Mouse (Mus musculus) lung, postnatal 0 days (tissue): Measurements from ENCODE around the gene Zfp949. TPM values are rescaled to one million over a fixed set of nuclear protein-coding genes. Genes with fewer than 3 reads are reported as not detected.
A peak's percentile ranks its signal among the peaks of the same experiment; 100 is the strongest.

Experiments used
- ATAC-seq: fragments of 200-750 bp; cut with Nextera tagmentation; 2 replicates; pipeline ENCODE4 v1.8.0; 2017; ENCODE audit warnings: moderate library complexity
- DNase-seq: peaks from one replicate; pipeline ENCODE4 v3.0.0-alpha.2; 2016; ENCODE audit warnings: low spot score
- H3K27ac ChIP-seq: fragments of 300-500 bp; sonication (generic); 2 replicates; pipeline ENCODE4 v1.5.1; 2014; ENCODE audit warnings: antibody characterized with exemption, mild to moderate bottlenecking, low read length, mixed read lengths
- H3K27me3 ChIP-seq: fragments of 300-500 bp; sonication (generic); replicated peaks from 2 replicates; pipeline ENCODE4 v1.6.1; 2014; ENCODE audit warnings: low read length, mixed read lengths; ENCODE audit not compliant: insufficient read depth
- H3K36me3 ChIP-seq: fragments of 300-500 bp; sonication (generic); 2 replicates; pipeline ENCODE4 v1.6.1; 2014; ENCODE audit warnings: low read length, mixed read lengths; ENCODE audit not compliant: insufficient read depth
- H3K4me1 ChIP-seq: fragments of 300-500 bp; sonication (generic); 2 replicates; pipeline ENCODE4 v1.6.1; 2014; ENCODE audit warnings: antibody characterized with exemption, low read depth, low read length, mixed read lengths; ENCODE audit not compliant: insufficient read depth
- H3K4me2 ChIP-seq: fragments of 300-500 bp; sonication (generic); replicated peaks from 2 replicates; pipeline ENCODE4 v1.6.1; 2014; ENCODE audit warnings: low read depth, mild to moderate bottlenecking, low read length, moderate library complexity, mixed read lengths
- H3K4me3 ChIP-seq: fragments of 300-500 bp; sonication (generic); 2 replicates; pipeline ENCODE4 v1.5.1; 2014; ENCODE audit warnings: low read depth, low read length
- H3K9ac ChIP-seq: fragments of 300-500 bp; sonication (generic); replicated peaks from 2 replicates; pipeline ENCODE4 v1.6.1; 2014; ENCODE audit warnings: low read depth, mild to moderate bottlenecking
- H3K9me3 ChIP-seq: fragments of 300-500 bp; sonication (generic); 2 replicates; pipeline ENCODE4 v1.6.1; 2016; ENCODE audit warnings: low read length, mixed read lengths
- CTCF ChIP-seq: IDR thresholded peaks from 2 replicates; pipeline ENCODE4 v1.5.1; 2016; ENCODE audit warnings: antibody characterized with exemption, mild to moderate bottlenecking
- EP300 ChIP-seq: IDR thresholded peaks from 2 replicates; pipeline ENCODE4 v1.6.1; 2016; ENCODE audit warnings: antibody characterized with exemption, mild to moderate bottlenecking, control low read depth
- WGBS: fragments of 180-500 bp; shearing (Covaris S2); extraction: QIAGEN DNeasy Blood & Tissue Kit; methylation state at CpG from one replicate; pipeline ENCODE4 v1.1.7; 2014; 5-methylcytosine and 5-hydroxymethylcytosine counted together
- polyA plus RNA-seq: library from polyadenylated mRNA; unstranded; fragments of >200 nt; fragmentation: Nextera tagmentation; extraction: Ambion mirVana; gene quantifications from 2 replicates; pipeline ENCODE4 v1.2.1, GENCODE M21; 2015

Gene Zfp949
- polyA plus RNA-seq, 1 experiment from 2014 or later: 11.5 TPM

- Histone ChIP-seq H3K9ac (no peak overlapping the region), H3K27me3 (no peaks in the 10 kb centered on the region), H3K4me3 (no peak overlapping the region), H3K4me1 (0 out of 2 replicates have a peak, but pooled peaks cover 4% of the 10 kb centered on the region), H3K9me3 (no peaks in the 10 kb centered on the region), H3K4me2 (no peak overlapping the region), H3K27ac (no peak overlapping the region), H3K36me3 (no peaks in the 10 kb centered on the region)
- ATAC-seq (no peak), DNase-seq (no peak)
- TF ChIP-seq CTCF: no peak
- TF ChIP-seq EP300: no peak
- 62% methylated on average over 3 of the region's 3 CpGs for WGBS
Observed at GRCm38 (mm10) chr9:88524796-88525195, 23.0 kb upstream of the Zfp949 start.

GRCm38 (mm10) chr9:88525341-88525740 lies 22.5 kb upstream of the Zfp949 start:
- Histone ChIP-seq H3K9me3 (no peaks in the 10 kb centered on the region), H3K4me2 (no peak overlapping the region), H3K4me3 (no peak overlapping the region), H3K4me1 (0 out of 2 replicates have a peak, but pooled peaks cover 4% of the 10 kb centered on the region), H3K9ac (no peak overlapping the region), H3K27ac (no peak overlapping the region), H3K36me3 (no peaks in the 10 kb centered on the region), H3K27me3 (no peaks in the 10 kb centered on the region)
- WGBS: 90% methylated on average over 6 of the region's 6 CpGs
- ATAC-seq (no peak), DNase-seq (no peak)
- TF ChIP-seq EP300: no peak
- TF ChIP-seq CTCF: no peak

- no peak for DNase-seq
- 82% methylated on average over 4 of the region's 4 CpGs for WGBS
- no peak for ATAC-seq
- no peak overlapping the region for H3K27ac ChIP-seq
- TF ChIP-seq CTCF: no peak
- no peak overlapping the region for H3K9ac ChIP-seq
- no peaks in the 10 kb centered on the region for H3K27me3 ChIP-seq
- no peak overlapping the region for H3K4me3 ChIP-seq
- H3K4me1 ChIP-seq: no peaks in the 10 kb centered on the region
- H3K9me3 ChIP-seq: no peaks in the 10 kb centered on the region
- no peaks in the 10 kb centered on the region for H3K36me3 ChIP-seq
- H3K4me2 ChIP-seq: no peak overlapping the region
Observed at GRCm38 (mm10) chr9:88527956-88528355, 19.9 kb upstream of the Zfp949 start.

GRCm38 (mm10) chr9:88528736-88529135 lies 19.1 kb upstream of the Zfp949 start:
- no peak for DNase-seq

GRCm38 (mm10) chr9:88529571-88529970 lies 18.2 kb upstream of the Zfp949 start:
- DNase-seq (peak; percentile 16), ATAC-seq (no peak)
- H3K4me1 ChIP-seq: no peaks in the 10 kb centered on the region
- no peak overlapping the region for H3K9ac ChIP-seq
- 68% methylated on average over 3 of the region's 3 CpGs for WGBS
- H3K36me3 ChIP-seq: no peaks in the 10 kb centered on the region
- no peaks in the 10 kb centered on the region for H3K27me3 ChIP-seq
- H3K4me3 ChIP-seq: no peak overlapping the region
- no peak overlapping the region for H3K4me2 ChIP-seq
- H3K9me3 ChIP-seq: no peaks in the 10 kb centered on the region
- H3K27ac ChIP-seq: no peak overlapping the region
- TF ChIP-seq CTCF: no peak
- TF ChIP-seq EP300: no peak

More at GRCm38 (mm10) chr9:88528736-88529135, 19.1 kb upstream of the Zfp949 start:
- H3K9ac ChIP-seq: no peak overlapping the region
- WGBS: 85% methylated on average over 5 of the region's 5 CpGs
- TF ChIP-seq EP300 (no peak), CTCF (no peak)
- no peak overlapping the region for H3K4me2 ChIP-seq
- no peaks in the 10 kb centered on the region for H3K27me3 ChIP-seq
- no peak overlapping the region for H3K4me3 ChIP-seq
- no peaks in the 10 kb centered on the region for H3K9me3 ChIP-seq
- no peaks in the 10 kb centered on the region for H3K4me1 ChIP-seq
- no peak for ATAC-seq
- H3K27ac ChIP-seq: no peak overlapping the region
- H3K36me3 ChIP-seq: no peaks in the 10 kb centered on the region

GRCm38 (mm10) chr9:88529979-88530580 lies 17.7 kb upstream of the Zfp949 start:
- H3K4me2 ChIP-seq: no peak overlapping the region
- no peaks in the 10 kb centered on the region for H3K36me3 ChIP-seq
- no peak for TF ChIP-seq CTCF
- TF ChIP-seq EP300: no peak
- no peak overlapping the region for H3K4me3 ChIP-seq
- H3K9me3 ChIP-seq: no peaks in the 10 kb centered on the region
- no peak overlapping the region for H3K27ac ChIP-seq
- 46% methylated on average over 5 of the region's 5 CpGs for WGBS
- H3K9ac ChIP-seq: no peak overlapping the region
- H3K27me3 ChIP-seq: no peaks in the 10 kb centered on the region
- ATAC-seq (peak; percentile 49), DNase-seq (no peak)
- H3K4me1 ChIP-seq: no peaks in the 10 kb centered on the region

GRCm38 (mm10) chr9:88534093-88534492 lies 13.7 kb upstream of the Zfp949 start:
- no peak for ATAC-seq
- H3K4me3 ChIP-seq: no peak overlapping the region
- H3K4me2 ChIP-seq: no peak overlapping the region

More at GRCm38 (mm10) chr9:88534093-88534492, 13.7 kb upstream of the Zfp949 start:
- Histone ChIP-seq H3K36me3 (no peaks in the 10 kb centered on the region), H3K27ac (no peak overlapping the region), H3K4me1 (no peaks in the 10 kb centered on the region), H3K9ac (no peak overlapping the region), H3K27me3 (no peaks in the 10 kb centered on the region), H3K9me3 (no peaks in the 10 kb centered on the region)
- DNase-seq: no peak
- no peak for TF ChIP-seq EP300
- no peak for TF ChIP-seq CTCF
- WGBS: 90% methylated on average over 5 of the region's 5 CpGs
